Mouse (Mus musculus): Measurements from ENCODE around the gene Lrrn3. TPM values are rescaled to one million over a fixed set of nuclear protein-coding genes. Genes with fewer than 3 reads are reported as not detected.

Gene Lrrn3
- polyA plus RNA-seq, 1 experiment from 2014 or later: 2.8 TPM

DNA sequence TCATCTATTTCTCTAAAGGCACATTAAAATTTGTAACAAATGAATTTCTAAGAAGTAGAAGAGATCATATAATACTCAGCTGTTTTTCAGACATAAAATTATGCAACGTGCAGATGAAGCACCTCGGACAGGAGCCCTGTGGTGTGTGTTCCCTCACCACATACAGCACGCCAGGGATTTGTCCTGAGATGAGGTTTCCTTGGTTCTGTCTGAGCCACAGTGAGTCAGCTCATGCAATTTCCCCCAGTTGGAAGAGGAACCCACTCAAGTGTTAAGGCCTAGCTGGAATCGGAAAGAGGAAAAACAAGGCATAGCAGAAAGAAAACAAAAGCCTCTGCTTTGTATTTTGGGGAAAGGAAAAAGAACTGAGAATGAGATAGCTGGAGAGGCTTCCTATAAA, 22.4 kb upstream of the Lrrn3 start:
- no peak overlapping the region for H3K27ac ChIP-seq (ENCODE audit: low read length)
- no peak for DNase-seq (ENCODE audit: low spot score)
- no peaks in the 10 kb centered on the region for H3K36me3 ChIP-seq (ENCODE audit: insufficient read depth, low read length)
- H3K27me3 ChIP-seq (replicated peaks; ENCODE audit: insufficient read depth, low read length): no peaks in the 10 kb centered on the region
- H3K9ac ChIP-seq (replicated peaks; ENCODE audit: low read depth): no peak overlapping the region
- H3K4me3 ChIP-seq (ENCODE audit: low read depth, low read length): no peak overlapping the region
- TF ChIP-seq EP300 (IDR thresholded peaks at IDR 0.05) (no peak), CTCF (IDR thresholded peaks at IDR 0.05) (no peak)
- no peak overlapping the region for H3K4me2 ChIP-seq (replicated peaks; ENCODE audit: low read depth, low read length)
- H3K9me3 ChIP-seq (ENCODE audit: low read length): no peaks in the 10 kb centered on the region
- WGBS: 74% methylated on average over 4 of the region's 4 CpGs
- no peaks in the 10 kb centered on the region for H3K4me1 ChIP-seq (ENCODE audit: insufficient read depth, low read depth, low read length)
- ATAC-seq: no peak

DNA sequence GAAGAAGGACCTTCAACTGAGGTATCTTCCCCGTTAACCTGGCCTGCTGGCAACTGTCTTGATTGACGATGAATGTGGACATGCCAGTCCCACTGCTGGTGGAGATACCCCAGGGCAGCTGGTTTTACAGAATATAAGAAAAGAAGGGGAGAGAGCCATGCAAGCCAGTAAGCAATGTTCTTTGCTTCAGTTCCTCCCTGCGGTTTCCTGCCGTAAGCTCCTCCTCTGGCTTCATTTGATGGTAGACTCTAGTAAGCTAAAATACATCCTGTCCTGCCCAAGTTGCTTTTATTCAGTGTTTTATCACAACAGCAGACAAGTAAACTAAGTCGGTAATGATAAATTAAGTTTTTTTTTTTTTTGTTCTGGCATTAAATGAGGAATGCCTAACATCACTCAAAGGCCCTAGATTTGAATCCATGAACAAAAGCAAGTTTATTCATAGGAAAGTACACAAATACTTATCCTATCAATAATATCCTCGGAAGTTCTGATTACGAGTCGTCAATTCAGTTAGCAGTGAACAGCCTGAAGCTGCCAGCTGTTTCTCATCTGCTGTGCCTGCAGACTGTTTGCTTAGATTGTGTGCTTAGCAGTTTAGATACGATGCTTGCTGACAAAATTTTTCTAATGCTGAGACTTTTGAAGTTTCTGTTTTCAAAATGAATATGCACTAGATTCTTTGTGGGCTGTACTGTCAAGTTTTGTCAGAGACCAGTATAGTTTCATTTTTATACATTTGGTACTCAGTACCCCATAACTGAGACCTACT, 14.0 kb upstream of the Lrrn3 start:
- no peaks in the 10 kb centered on the region for H3K27me3 ChIP-seq (replicated peaks; ENCODE audit: insufficient read depth, low read length)
- no peak overlapping the region for H3K4me3 ChIP-seq (ENCODE audit: low read depth, low read length)
- H3K9ac ChIP-seq (replicated peaks; ENCODE audit: low read depth): no peak overlapping the region
- H3K9me3 ChIP-seq (ENCODE audit: low read length): no peaks in the 10 kb centered on the region
- no peak overlapping the region for H3K4me2 ChIP-seq (replicated peaks; ENCODE audit: low read depth, low read length)
- no peak overlapping the region for H3K27ac ChIP-seq (ENCODE audit: low read length)
- DNase-seq (ENCODE audit: low spot score) (peak; percentile 24), ATAC-seq (no peak)
- WGBS: 39% methylated on average over 9 of the region's 9 CpGs
- H3K4me1 ChIP-seq (ENCODE audit: insufficient read depth, low read depth, low read length): no peaks in the 10 kb centered on the region
- H3K36me3 ChIP-seq (ENCODE audit: insufficient read depth, low read length): no peaks in the 10 kb centered on the region
- TF ChIP-seq EP300 (IDR thresholded peaks at IDR 0.05): no peak
- no peak for TF ChIP-seq CTCF (IDR thresholded peaks at IDR 0.05)

DNA sequence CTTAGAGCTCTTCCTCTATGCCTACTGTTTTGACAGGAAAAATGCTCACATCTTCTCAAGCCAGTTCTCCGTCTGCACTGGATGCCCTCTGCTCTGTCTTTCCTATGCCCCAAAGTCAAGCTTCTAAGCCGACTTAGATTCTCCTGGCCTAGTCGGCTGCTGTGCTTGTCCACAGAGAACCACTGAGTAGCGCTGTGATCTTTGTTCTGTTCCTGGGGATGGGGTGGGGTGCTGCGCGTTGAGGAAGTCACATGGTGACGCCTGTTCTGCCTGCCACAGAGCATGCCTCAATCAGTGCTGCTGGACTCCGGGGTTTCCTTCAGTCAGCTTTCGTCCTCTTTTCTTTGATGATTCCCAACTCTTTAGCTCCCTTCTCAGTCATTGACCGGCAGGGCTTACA, 8.4 kb upstream of the Lrrn3 start:
- Histone ChIP-seq H3K9ac (replicated peaks; ENCODE audit: low read depth) (no peak overlapping the region), H3K4me1 (ENCODE audit: insufficient read depth, low read depth, low read length) (no peaks in the 10 kb centered on the region), H3K36me3 (ENCODE audit: insufficient read depth, low read length) (no peaks in the 10 kb centered on the region), H3K27ac (ENCODE audit: low read length) (no peak overlapping the region), H3K4me3 (ENCODE audit: low read depth, low read length) (no peak overlapping the region), H3K27me3 (replicated peaks; ENCODE audit: insufficient read depth, low read length) (no peaks in the 10 kb centered on the region), H3K9me3 (ENCODE audit: low read length) (no peaks in the 10 kb centered on the region), H3K4me2 (replicated peaks; ENCODE audit: low read depth, low read length) (no peak overlapping the region)
- DNase-seq (ENCODE audit: low spot score) (peak; percentile 6), ATAC-seq (no peak; the same call in 1 of the 2 replicates)
- no peak for TF ChIP-seq EP300 (IDR thresholded peaks at IDR 0.05)
- peak; percentile 56 for TF ChIP-seq CTCF (IDR thresholded peaks at IDR 0.05)
- WGBS: 52% methylated on average over 10 of the region's 10 CpGs

DNA sequence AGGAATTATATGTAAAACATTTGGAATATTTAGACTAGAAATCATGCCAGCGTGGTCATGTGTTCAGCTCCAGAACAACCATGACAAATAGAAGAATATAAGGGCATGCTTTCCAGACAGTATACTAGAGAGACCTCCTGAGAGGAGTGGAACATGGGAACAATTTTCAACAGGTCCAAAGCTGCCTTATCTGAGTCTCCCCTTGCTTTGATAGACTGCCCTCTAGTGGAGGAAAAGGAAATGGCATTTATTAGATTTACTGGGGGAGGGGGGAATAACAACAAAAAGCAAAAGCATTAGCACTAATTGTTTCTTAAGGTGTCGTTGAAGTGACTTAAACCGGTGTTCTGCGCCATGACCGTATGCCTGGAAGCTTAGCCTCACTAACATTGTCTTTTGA, 774 bp upstream of the Lrrn3 start:
- no peak overlapping the region for H3K9ac ChIP-seq (replicated peaks; ENCODE audit: low read depth)
- TF ChIP-seq EP300 (IDR thresholded peaks at IDR 0.05) (peak; percentile 32; the same call in 1 of the 2 replicates), CTCF (IDR thresholded peaks at IDR 0.05) (peak; percentile 94)

DNA sequence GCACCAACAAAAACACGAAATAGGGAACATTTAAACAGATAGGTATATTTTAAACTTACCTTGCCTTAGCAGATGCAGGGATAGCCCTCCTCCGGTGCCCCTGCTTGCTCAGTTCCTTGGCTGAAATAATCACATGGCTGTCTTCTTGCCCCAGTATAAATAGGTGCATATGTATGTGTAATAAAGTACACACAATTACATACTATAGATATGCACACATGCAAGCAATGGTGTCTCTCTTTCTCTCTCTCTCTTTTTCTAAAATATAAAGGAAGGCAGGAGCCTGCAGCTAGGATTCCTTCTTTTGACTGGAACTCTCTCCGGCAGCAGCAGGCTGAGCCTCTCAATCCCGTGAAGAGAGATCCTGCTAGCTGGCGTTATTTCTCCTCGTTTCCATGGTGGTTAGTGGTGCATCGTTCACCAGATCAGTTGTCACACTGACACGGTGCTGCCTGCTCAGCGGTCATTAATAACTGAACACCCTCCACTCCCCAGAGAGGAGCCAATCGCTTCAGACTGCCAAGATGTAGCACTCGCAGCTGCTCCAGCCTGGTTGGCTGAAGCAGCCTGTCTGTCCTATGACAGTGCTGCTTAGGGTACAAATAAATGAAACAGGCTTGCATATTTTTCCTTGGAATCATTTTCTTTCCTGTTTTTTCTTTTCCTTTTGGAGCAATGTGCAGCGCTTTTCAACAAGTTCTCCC, 567 bp downstream of the Lrrn3 start:
- Histone ChIP-seq H3K27me3 (replicated peaks; ENCODE audit: insufficient read depth, low read length) (no peaks in the 10 kb centered on the region), H3K9ac (replicated peaks; ENCODE audit: low read depth) (no peak overlapping the region)

More for the DNA sequence above, 774 bp upstream of the Lrrn3 start:
- Histone ChIP-seq H3K27me3 (replicated peaks; ENCODE audit: insufficient read depth, low read length) (no peaks in the 10 kb centered on the region), H3K9me3 (ENCODE audit: low read length) (no peaks in the 10 kb centered on the region), H3K4me2 (replicated peaks; ENCODE audit: low read depth, low read length) (no peak overlapping the region), H3K36me3 (ENCODE audit: insufficient read depth, low read length) (no peaks in the 10 kb centered on the region), H3K27ac (ENCODE audit: low read length) (no peak overlapping the region), H3K4me3 (ENCODE audit: low read depth, low read length) (no peak overlapping the region), H3K4me1 (ENCODE audit: insufficient read depth, low read depth, low read length) (0 out of 2 replicates have a peak, but pooled peaks cover 2% of the 10 kb centered on the region)
- 26% methylated on average over 5 of the region's 5 CpGs for WGBS
- DNase-seq (ENCODE audit: low spot score): peak; percentile 71
- ATAC-seq: peak; percentile 45

More for the DNA sequence above, 567 bp downstream of the Lrrn3 start:
- TF ChIP-seq EP300 (IDR thresholded peaks at IDR 0.05) (no peak), CTCF (IDR thresholded peaks at IDR 0.05) (no peak)
- Histone ChIP-seq H3K9me3 (ENCODE audit: low read length) (no peaks in the 10 kb centered on the region), H3K4me3 (ENCODE audit: low read depth, low read length) (peak overlapping the region; percentile 38), H3K4me2 (replicated peaks; ENCODE audit: low read depth, low read length) (peak overlapping the region; percentile 67), H3K4me1 (ENCODE audit: insufficient read depth, low read depth, low read length) (0 out of 2 replicates have a peak, but pooled peaks cover 2% of the 10 kb centered on the region), H3K36me3 (ENCODE audit: insufficient read depth, low read length) (no peaks in the 10 kb centered on the region), H3K27ac (ENCODE audit: low read length) (no peak overlapping the region)
- DNase-seq (ENCODE audit: low spot score): peak; percentile 70
- peak; percentile 90 for ATAC-seq
- WGBS: 7% methylated on average over 12 of the region's 12 CpGs

Data from lung, postnatal 0 days (tissue).